Mouse (Mus musculus): ENCODE data around the gene Tal1.

The Tal1 gene

DNA sequence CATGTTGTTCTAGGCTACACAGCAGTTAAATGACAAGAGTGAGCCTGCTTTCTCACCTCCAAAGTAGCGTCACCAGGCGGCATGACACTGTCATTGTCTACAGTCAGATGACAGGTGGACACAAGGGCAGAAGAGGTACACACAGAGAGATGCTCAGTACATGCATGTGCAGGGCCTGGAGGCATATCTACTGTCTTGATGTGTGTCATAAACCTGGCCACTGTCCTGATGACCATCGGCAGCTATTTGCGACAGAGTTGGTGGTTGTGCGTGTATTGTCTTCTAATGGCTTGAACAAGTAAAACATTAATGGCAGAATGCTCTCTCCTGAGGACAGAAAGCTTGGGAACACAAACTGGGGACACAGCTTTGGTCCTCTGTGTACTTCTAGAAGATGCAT, 5.0 kb upstream of the Tal1 start:
- peaks cover 73% of the 10 kb centered on the region for H3K27me3 ChIP-seq (ENCODE audit: insufficient read depth, low read length)
- H3K4me1 ChIP-seq (replicated peaks; ENCODE audit: low read depth, low read length): peaks cover 23% of the 10 kb centered on the region
- no peaks in the 10 kb centered on the region for H3K9me3 ChIP-seq (ENCODE audit: low read length)
- no peak for TF ChIP-seq NANOG (IDR thresholded peaks at IDR 0.05; ENCODE audit: borderline replicate concordance, low read length)
- TF ChIP-seq POU5F1 (IDR thresholded peaks at IDR 0.05; ENCODE audit: borderline replicate concordance, low read length): no peak
- TF ChIP-seq CTCF (conservative IDR thresholded peaks at IDR 0.05; ENCODE audit: low read length): no peak
- no peaks in the 10 kb centered on the region for H3K36me3 ChIP-seq (ENCODE audit: insufficient read depth, low read length)
- no peak overlapping the region for H3K4me3 ChIP-seq (replicated peaks; ENCODE audit: low read length)

DNA sequence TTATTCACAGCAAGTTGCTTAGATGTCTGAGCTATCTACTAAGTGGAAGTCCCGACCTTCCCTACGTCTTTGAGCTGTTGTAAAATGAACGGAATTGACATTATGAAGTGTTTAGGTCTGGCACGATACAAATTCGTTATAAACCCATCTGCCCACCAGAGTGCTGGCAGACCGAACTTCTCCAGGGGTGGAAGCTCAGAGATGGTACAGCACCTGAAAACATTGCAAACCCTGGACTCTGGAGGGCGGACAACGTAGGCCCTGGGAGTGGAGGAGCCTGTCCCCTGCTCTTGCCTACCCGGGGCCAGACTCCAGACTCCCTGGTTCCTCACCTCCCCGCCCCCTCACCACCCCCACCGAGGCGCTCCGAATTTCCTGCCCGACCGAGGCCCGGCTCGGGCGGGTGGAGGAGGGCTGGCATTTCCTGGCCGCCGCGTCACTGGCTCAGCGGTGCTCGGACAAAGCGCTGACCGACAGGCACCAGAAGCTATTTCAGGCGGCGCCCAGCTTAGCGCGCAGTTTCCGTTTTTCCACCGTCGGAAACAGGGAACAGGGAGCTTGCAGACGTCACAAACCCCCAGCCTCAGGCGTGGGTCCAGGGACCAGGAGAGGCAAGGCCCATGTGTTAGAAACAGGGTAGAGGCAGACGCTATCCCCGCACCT, 3.8 kb upstream of the Tal1 start:
- Histone ChIP-seq H3K4me3 (replicated peaks; ENCODE audit: low read length) (peak overlapping the region; percentile 51), H3K4me1 (replicated peaks; ENCODE audit: low read depth, low read length) (peaks cover 30% of the 10 kb centered on the region), H3K36me3 (ENCODE audit: insufficient read depth, low read length) (no peaks in the 10 kb centered on the region), H3K9me3 (ENCODE audit: low read length) (no peaks in the 10 kb centered on the region), H3K27me3 (ENCODE audit: insufficient read depth, low read length) (peaks cover 85% of the 10 kb centered on the region)
- TF ChIP-seq CTCF (conservative IDR thresholded peaks at IDR 0.05; ENCODE audit: low read length) (no peak), POU5F1 (IDR thresholded peaks at IDR 0.05; ENCODE audit: borderline replicate concordance, low read length) (no peak), NANOG (IDR thresholded peaks at IDR 0.05; ENCODE audit: borderline replicate concordance, low read length) (no peak)

DNA sequence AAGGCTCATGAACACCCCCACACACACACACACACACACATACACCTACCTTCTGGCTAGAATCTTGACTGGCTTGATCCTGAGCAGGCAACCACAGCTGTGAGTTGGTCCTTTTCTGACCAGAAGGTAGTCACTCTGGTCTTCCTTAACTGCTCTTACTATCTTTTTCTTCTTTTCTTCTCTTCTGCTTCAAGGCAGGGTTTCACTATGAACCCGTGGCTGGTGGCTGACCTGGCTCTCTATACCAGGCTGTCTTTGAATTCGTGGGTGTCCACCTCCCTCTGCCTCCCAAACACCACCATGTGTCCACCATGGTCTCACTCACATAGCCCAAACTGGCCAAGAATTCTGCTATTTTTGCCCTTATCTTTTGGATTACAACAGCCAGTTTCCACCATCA, 1.2 kb upstream of the Tal1 start:
- peaks cover 87% of the 10 kb centered on the region for H3K27me3 ChIP-seq (ENCODE audit: insufficient read depth, low read length)
- H3K36me3 ChIP-seq (ENCODE audit: insufficient read depth, low read length): no peaks in the 10 kb centered on the region
- no peaks in the 10 kb centered on the region for H3K9me3 ChIP-seq (ENCODE audit: low read length)
- H3K4me1 ChIP-seq (replicated peaks; ENCODE audit: low read depth, low read length): peaks cover 43% of the 10 kb centered on the region
- H3K4me3 ChIP-seq (replicated peaks; ENCODE audit: low read length): no peak overlapping the region
- TF ChIP-seq CTCF (conservative IDR thresholded peaks at IDR 0.05; ENCODE audit: low read length) (no peak), POU5F1 (IDR thresholded peaks at IDR 0.05; ENCODE audit: borderline replicate concordance, low read length) (no peak), NANOG (IDR thresholded peaks at IDR 0.05; ENCODE audit: borderline replicate concordance, low read length) (no peak)

DNA sequence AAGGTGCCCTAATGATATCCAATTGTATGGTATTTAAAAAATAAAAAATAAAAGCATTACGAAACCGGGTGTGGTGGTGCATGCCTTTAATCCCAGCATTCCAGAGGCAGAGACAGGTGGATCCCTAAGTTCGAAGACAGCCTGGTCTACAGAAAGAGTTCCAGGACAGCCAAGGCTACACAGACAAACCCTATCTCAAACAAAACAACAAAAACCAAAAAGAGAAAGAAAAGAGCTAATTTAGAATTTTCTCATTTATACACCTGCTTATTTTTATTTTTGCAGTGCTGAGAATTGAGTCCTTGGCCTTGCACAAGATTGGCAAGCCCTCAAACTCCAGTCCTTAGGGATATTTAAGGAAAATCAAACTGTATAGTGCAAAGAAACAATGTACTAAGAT, 535 bp upstream of the Tal1 start:
- Histone ChIP-seq H3K27me3 (ENCODE audit: insufficient read depth, low read length) (peaks cover 94% of the 10 kb centered on the region), H3K4me1 (replicated peaks; ENCODE audit: low read depth, low read length) (peaks cover 50% of the 10 kb centered on the region), H3K4me3 (replicated peaks; ENCODE audit: low read length) (no peak overlapping the region), H3K9me3 (ENCODE audit: low read length) (no peaks in the 10 kb centered on the region), H3K36me3 (ENCODE audit: insufficient read depth, low read length) (no peaks in the 10 kb centered on the region)
- TF ChIP-seq CTCF (conservative IDR thresholded peaks at IDR 0.05; ENCODE audit: low read length) (no peak), POU5F1 (IDR thresholded peaks at IDR 0.05; ENCODE audit: borderline replicate concordance, low read length) (no peak), NANOG (IDR thresholded peaks at IDR 0.05; ENCODE audit: borderline replicate concordance, low read length) (no peak)

DNA sequence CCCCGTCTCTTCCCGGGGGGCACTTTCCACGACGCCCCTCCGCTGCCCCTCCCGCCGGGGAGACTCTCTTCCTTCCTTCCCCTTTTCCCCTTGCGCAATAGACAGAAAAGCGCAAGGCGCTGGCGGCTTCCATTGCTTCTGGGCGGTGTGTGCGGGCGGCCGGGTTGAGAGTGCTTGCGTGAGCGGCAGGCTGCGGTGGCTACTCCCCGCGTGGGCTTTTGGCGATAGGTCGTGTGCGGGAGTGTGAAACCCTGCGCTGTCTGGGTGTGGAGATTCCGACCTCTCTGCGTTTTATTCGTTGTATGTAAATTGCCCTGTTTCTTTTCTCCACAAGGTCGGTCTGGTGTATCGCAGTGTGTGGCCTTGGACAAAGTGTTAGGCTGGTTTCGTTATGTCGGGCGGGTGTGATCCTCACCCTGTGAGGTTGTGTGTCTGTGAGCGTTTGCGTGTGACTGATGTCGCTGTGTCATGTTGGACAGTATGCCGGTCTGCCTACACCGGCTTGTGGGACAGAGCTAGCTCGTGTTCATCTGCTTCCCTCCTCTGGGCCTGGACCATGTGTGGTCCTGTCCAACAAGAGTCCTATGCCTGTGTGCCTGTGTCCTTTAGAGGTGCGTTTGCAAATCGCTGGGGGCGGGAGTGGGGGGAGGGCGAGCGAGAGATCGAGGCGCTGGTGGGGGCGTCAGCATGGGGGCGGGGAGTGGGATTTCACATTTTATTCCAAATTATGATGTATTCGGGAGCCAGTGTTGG, 871 bp downstream of the Tal1 start:
- Histone ChIP-seq H3K27me3 (ENCODE audit: insufficient read depth, low read length) (peaks cover 96% of the 10 kb centered on the region), H3K9me3 (ENCODE audit: low read length) (no peaks in the 10 kb centered on the region), H3K4me1 (replicated peaks; ENCODE audit: low read depth, low read length) (peaks cover 50% of the 10 kb centered on the region), H3K36me3 (ENCODE audit: insufficient read depth, low read length) (no peaks in the 10 kb centered on the region), H3K4me3 (replicated peaks; ENCODE audit: low read length) (peak overlapping the region; percentile 77)
- peak; percentile 9; the same call in 1 of the 2 replicates for TF ChIP-seq POU5F1 (IDR thresholded peaks at IDR 0.05; ENCODE audit: borderline replicate concordance, low read length)
- TF ChIP-seq NANOG (IDR thresholded peaks at IDR 0.05; ENCODE audit: borderline replicate concordance, low read length): no peak

DNA sequence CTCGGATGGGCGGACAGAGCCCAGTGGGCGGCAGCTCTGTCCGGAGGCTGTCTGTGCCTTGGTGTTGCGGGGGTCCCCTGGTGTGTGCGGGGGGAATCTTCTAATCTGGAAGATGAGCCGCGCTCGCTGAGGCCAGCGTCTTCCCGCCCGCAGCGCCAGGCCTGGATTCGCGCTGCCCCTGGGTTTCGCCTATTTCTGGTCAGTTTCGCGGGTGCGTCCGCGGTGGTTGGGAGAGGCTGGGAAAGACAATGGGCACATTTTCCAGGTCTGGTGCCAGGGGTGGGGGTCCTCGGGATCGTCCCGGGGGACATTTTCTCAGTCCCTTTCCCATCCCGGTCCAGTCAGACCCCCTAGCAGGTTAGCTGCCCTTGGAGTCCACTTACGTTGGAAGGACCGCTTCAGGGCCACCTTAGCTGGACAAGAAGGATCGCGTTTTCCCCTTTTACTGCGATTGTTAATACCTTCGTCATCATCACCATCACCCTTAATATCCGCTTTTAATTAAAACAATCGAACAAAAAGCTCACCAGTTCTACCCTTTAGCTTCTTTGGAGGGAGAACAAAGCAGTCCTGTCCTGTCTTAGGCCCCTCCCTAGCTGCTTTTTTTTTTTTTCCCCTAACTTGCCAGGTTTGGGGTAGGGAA, 1.6 kb downstream of the Tal1 start:
- no peak overlapping the region; the same call in 1 of the 2 replicates for H3K4me3 ChIP-seq (replicated peaks; ENCODE audit: low read length)
- no peaks in the 10 kb centered on the region for H3K9me3 ChIP-seq (ENCODE audit: low read length)
- no peaks in the 10 kb centered on the region for H3K36me3 ChIP-seq (ENCODE audit: insufficient read depth, low read length)
- peaks cover 96% of the 10 kb centered on the region for H3K27me3 ChIP-seq (ENCODE audit: insufficient read depth, low read length)
- TF ChIP-seq POU5F1 (IDR thresholded peaks at IDR 0.05; ENCODE audit: borderline replicate concordance, low read length) (no peak), CTCF (conservative IDR thresholded peaks at IDR 0.05; ENCODE audit: low read length) (no peak), NANOG (IDR thresholded peaks at IDR 0.05; ENCODE audit: borderline replicate concordance, low read length) (no peak)
- H3K4me1 ChIP-seq (replicated peaks; ENCODE audit: low read depth, low read length): peaks cover 50% of the 10 kb centered on the region

DNA sequence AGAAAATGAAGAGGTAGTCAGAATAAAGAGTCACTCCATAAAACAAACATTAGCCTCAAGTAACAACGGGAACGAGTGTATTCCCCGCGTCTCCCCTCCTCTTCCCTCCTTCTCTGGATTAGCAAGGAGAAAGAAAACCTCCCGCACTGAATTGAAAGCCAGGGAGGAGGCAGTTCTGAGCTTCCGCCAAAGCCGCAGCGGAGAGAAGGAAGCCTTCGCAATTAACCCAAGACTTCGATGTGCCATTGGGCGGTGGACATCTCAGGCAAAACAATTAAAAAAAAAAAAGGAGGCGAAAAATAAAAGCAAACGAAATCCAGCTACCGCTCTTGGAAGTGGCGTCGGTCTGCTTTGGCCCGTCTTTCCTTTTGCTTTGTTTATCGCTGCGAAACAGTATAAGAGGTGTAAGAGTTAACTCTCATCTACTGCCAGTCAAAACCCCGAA, 2.1 kb downstream of the Tal1 start:
- no peaks in the 10 kb centered on the region for H3K36me3 ChIP-seq (ENCODE audit: insufficient read depth, low read length)
- no peaks in the 10 kb centered on the region for H3K9me3 ChIP-seq (ENCODE audit: low read length)
- TF ChIP-seq CTCF (conservative IDR thresholded peaks at IDR 0.05; ENCODE audit: low read length) (no peak), POU5F1 (IDR thresholded peaks at IDR 0.05; ENCODE audit: borderline replicate concordance, low read length) (no peak), NANOG (IDR thresholded peaks at IDR 0.05; ENCODE audit: borderline replicate concordance, low read length) (no peak)
- peaks cover 97% of the 10 kb centered on the region for H3K27me3 ChIP-seq (ENCODE audit: insufficient read depth, low read length)
- no peak overlapping the region for H3K4me3 ChIP-seq (replicated peaks; ENCODE audit: low read length)
- H3K4me1 ChIP-seq (replicated peaks; ENCODE audit: low read depth, low read length): peaks cover 48% of the 10 kb centered on the region

DNA sequence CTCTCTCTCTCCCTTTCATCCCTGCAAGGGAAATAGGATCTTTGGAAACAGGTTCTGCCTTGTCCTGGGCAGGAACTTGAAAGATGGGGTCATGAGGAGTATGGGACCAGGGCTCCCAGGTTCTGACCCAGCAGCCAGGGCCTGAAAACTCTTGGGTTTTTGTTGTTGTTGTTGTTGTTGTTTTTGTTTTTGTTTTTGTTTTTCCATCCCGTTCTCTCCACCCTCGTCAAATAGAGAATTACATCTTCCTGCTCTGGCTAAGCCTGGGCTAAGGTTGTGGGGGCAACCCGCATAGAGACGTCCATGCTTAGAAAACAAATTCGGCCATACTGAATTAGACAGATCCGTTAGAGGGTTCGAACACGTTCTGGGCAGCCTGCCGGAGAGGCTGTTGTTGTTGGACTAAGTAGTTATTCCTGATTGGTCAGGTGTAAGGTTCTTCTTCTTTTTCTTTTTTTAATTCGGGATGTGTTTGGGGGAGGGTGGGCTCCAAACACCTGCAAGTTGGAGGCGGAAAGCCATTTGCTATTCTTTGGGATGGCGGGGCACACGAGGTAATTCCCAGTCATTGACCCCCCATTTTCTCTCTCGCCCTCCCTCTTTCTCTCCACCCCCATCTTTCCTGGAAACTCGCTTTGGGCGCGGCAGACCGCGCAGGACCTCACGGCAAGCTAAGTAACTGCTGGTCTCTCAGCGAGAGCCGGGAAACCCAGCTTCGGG, 2.8 kb downstream of the Tal1 start:
- Histone ChIP-seq H3K4me1 (replicated peaks; ENCODE audit: low read depth, low read length) (peaks cover 55% of the 10 kb centered on the region), H3K36me3 (ENCODE audit: insufficient read depth, low read length) (no peaks in the 10 kb centered on the region), H3K27me3 (ENCODE audit: insufficient read depth, low read length) (peaks cover 97% of the 10 kb centered on the region), H3K4me3 (replicated peaks; ENCODE audit: low read length) (peak overlapping the region; percentile 23; the same call in 1 of the 2 replicates), H3K9me3 (ENCODE audit: low read length) (no peaks in the 10 kb centered on the region)
- TF ChIP-seq CTCF (conservative IDR thresholded peaks at IDR 0.05; ENCODE audit: low read length) (no peak), POU5F1 (IDR thresholded peaks at IDR 0.05; ENCODE audit: borderline replicate concordance, low read length) (no peak), NANOG (IDR thresholded peaks at IDR 0.05; ENCODE audit: borderline replicate concordance, low read length) (no peak)
